Mouse (Mus musculus): ENCODE measurements around the gene Znrd1.

- no peak for TF ChIP-seq CTCF (IDR thresholded peaks at IDR 0.05; ENCODE audit: insufficient read depth, low read length)
- no peak for TF ChIP-seq POLR2A (IDR thresholded peaks at IDR 0.05; ENCODE audit: borderline replicate concordance, extremely low read depth, low read depth, low read length)
These were observed 46.3 kb downstream of the Znrd1 start for GRCm38 (mm10) chr17:36912031-36912430.
